Mouse (Mus musculus) urinary bladder, postnatal 4 days (tissue): ENCODE results near the gene Scn10a.

ENCODE experiments used
- DNase-seq, 2 experiments: peaks; one replicate each; pipeline ENCODE4 v3.0.0; 2021 to 2022; ENCODE audit warnings: low spot score in 2 of 2

Scn10a gene

DNA sequence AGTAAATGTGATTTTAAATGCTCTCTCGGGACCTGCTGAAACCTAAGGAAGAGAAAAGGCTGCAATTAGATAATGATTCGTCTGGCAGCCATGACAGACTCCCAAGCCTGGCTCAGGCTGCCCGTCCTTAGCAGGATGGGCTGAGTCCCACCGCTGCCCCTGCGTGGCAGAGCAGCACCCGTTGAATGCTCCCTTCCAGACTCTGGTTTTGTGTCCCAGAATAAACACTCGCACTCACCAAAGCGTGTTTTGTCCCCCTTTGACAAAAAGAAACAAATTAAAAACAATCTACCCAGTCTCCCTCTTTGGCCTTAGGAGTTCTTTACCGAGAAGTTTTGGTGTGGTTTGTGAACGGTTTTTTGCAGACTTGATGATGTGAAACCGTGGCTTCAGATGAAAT lies at the start of gene Scn10a:
Gene Scn10a (minus strand): TSS at position 101 of the 400 bp plus-strand sequence.
- no peak for DNase-seq

DNA sequence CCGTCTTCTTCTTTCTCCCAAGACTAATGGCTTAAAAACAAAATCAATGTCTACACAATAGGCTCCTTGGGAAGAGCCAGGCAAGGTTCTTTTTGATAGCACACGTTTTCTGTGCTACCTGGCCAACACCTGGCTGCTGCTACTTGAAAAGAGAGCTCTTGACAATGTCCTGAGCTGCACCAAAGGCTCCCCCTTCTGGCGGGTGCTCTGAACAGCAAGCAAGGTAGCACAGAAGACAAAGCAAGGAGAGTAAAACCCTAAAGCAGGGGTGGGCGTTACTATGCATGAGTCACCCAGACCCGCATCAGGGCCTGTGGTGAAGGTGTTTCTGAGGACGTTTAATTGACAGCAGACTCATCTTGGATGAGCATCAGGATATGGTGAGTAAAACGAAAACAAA lies 49.5 kb upstream of the Scn10a start:
- no peak for DNase-seq

DNA sequence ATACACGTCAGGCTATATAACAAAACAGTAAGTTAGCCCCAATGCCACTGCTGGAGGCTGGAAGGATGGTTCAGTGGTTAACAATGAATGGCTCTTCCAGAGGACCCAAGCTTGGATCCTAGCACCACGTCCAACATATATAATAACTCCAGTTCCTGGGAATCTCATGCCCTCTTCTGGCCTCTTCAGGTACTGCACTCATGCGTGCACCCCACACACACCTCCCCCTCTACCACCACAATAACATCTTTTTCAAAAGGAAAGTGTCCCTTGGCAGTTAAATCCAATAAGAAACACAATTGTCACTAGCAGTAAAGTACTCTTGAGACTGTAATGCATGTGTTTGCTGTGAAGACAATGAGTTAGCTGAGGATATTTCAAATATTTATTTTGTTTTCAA lies 41.1 kb upstream of the Scn10a start:
- no peak for DNase-seq

DNA sequence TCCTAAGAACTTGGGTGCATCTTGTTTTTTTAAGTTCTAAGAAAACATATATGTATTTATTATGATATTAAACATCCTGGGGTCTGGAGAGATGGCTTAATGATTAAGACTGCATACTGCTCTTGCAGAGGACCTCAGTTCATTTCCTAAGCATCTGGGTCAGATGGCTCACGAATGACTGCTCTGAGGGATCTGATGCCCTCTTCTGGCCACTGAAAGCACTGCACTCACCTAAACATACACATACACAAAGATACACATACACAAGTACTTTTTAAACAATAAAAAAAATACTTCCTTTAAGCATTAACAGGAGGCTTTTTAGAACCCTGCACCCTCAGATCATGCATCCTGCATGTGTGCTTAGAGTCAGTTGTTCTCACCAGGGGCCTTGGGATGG lies 40.3 kb upstream of the Scn10a start:
- DNase-seq = no peak

DNA sequence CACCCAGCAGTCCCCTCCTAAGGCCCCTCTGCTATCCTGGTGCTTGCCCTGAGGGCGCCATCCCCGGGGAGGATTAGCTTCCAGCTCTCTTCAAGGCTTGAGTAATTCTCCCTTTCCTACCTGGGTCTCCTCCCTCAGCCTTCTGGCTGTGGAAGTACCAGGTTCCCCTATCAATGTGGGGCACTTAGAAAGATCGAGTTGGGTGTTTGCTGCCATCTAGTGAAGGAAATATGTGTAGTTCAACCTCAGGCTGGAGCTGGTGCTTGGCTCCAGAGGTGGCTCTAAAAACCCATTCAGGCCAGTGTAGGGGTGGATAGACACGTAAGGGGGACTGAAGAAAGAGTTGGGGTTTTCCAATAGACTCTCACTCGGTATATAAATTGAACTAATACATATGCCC lies 32.4 kb upstream of the Scn10a start:
- DNase-seq = no peak

DNA sequence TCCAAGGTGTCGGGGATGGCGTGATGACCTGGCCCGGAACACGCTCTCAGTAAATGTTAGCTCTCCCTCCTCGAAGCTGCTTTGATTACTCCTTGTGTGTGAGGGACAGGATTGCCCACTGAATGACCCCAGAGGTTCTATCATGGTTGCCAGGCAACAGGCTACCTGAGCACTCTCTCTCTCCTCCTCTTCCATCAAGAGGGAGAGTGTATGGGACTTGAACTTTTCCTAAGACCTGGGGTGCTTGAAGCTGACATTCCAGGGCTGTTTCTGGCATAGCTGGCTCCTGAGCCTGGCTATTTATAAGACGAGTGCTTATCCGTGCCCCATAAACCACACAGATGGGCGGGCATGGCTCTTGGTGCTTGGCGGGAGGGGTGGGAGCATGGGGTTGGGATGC lies 30.0 kb upstream of the Scn10a start:
- no peak for DNase-seq

DNA sequence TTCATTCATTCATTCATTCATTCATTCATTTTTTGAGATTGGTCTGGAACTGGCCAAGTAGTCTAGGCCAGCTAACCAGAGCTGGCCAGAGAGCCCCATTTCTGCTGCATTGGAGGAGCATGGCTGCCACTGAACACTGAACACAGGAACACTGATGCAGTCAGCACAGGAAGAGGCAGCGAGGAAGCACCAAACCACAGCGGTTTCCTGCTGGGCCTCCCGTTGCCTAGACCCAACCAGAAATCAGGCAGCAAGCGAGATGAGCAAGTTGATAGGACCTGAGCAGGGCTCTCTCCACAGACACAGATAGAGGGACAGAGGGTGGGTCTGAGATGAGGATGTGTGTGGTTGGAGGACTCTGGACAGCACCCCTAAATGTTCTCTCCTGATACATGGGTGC lies 24.8 kb upstream of the Scn10a start:
- no peak for DNase-seq

DNA sequence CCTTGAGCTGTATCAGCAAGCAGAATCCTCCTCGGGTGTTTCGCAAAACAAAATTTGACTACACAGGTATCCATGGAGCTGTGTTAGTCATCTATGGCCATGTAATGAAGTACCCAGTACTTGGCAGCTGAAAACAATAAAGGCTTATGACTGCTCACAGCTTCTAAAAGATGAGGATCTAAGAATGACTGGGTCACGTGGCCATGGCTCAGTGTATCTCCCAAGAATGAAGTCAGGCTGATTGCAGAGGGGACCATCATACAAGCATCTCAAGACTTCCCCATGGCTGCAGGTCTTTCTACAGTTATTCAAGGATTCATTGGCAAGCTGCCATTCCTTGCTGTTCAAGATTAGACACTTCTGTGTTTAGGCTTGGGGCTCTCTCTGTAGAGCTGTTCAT lies 24.2 kb upstream of the Scn10a start:
- DNase-seq = no peak

DNA sequence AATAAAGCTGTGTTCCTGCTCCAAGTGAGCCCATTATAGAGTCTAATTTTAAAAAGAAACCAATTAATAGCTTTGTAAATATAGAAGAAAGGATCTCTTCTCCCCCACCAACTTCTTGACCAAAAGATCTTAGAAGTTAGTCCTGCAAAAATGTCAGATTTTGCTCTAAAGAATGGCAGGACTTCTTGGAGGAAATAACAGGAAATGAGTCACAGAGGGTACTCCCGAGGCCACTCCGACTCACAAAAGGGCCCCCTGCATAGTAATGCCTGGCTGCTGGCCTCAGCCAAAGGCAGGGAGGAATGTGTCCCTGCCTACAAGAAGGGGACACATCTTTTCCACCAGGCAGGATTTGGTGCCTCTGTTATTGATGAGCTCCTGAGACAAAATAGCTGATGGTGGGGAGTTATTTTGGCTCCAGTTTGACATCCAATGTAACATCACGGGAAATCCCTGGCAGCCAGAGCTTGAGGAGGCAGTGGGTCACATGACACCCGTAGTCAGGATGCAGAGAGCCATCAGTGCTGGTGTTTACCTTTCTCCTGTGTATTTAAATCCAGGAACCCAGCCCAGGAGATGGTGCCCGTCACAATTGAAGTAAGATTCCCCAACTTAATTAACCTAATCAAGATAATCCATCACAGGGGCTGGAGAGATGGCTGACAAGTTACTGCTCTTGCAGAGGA lies 22.1 kb upstream of the Scn10a start:
- DNase-seq = no peak

DNA sequence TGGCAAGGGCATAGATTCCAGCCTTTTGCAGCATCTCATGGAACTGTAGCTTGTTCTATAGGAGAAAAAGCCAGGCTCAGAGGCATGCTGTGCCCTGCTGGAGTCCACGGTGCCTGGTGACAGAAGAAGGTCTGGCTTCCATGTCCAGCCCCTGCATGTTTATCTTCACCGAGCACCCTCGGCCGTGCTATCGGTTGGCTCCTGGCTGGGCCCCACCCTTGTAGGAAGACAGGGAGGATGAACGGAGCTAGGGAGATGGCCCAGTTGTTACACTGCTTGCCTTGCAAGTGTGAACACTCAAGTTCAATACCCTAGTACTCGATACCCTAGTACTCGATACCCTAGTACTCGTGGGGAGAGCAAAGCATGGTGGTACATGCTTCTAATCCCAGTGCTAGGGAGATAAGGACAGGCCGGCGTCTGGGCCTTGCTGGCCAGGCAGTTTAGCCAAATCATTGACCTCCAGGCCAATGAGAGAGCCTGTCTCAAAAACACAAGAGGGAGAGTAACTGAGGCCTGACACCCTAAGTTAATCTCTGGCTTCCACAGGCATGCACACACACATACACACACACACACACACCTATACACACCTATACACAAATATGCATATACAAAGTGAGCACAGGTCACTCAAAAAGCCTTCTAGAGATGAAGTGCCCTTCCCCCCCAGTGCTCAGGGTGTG lies 9.4 kb upstream of the Scn10a start:
- DNase-seq = no peak

DNA sequence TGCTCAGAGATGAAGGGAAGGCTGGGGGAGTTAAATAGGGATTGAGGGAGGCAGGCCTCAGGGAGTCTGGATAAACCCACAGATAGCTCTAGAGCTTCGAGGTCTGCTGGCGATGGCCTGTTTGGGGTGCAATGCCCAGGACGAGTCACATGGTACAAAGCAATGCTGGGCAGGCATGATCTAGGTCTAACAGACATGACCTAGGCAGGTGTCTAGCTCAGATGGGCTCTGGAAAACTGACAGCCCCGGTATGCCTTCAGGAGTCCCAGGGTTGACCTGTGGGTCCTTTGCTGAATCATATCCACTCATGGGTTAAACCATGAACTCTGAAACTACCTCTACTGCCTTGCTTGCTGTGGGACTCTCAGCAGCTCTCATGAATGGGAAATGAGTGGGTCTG lies 7.9 kb upstream of the Scn10a start:
- DNase-seq = no peak

DNA sequence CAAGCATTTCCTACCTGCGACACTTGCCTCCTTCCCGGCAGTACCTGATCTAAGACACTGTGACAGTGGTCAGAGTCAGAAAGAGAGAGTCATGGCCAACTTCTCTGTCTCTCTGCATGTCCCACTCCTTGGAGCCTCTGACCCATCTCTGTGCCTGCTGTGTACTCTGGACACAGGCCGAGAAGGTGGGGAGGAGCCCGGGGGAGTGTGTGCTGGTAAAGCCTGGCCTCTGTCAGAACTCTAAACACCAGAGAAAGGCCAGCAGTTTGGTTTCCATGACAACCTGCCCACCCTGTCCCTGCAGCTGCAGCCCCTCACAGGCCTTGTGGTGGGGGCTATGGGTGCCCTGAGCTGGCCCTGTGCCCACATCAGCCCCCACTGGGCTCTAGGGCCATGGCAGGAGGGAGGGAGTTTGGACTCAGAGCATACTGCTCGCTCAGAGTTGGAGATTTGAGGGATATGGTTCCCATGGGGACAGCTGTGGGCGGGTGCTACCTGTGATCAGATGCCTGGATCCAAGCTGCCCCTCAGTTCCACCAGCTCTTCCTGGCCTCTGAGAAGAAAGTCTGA lies 6.3 kb upstream of the Scn10a start:
- no peak for DNase-seq

DNA sequence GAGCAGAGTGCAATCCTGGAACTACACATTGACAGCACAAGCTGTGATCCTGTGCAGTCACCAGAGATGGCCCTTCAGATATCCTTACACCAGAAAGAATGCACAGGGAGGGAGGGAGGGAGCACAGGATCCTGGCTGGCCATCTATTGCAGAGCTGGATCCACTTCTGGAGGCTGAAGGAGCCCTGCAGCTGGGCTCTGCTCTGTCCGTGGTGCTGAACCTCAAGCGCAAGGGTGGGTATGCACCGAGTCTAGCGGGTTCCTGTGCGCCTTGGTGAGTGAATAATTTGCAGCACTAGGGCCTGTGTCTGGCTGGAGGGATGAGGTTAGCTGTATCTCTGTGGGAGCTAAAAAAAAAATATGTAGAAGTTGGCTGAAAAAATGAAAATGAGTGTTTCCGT lies 12.4 kb downstream of the Scn10a start:
- DNase-seq = peak; percentile 62 to 80

DNA sequence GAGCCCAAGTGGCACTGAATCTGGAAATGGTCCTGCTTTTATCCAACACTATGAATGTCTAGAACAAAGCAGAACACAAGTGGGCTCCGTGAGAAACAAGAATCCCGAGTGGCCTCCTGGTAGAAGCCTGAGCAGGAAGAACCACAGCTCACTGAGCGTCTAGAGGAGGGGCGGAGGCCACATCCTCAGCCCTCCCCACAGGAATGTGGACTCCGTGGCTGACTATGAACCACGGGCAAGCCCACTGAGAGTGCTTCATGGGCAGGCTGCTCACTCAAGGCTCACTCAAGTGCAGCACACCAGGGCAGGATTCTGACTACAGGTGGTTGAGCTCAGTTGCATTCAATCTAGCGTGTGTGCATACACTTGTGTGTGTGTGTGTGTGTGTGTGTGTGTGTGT lies 27.6 kb downstream of the Scn10a start:
- no peak for DNase-seq

DNA sequence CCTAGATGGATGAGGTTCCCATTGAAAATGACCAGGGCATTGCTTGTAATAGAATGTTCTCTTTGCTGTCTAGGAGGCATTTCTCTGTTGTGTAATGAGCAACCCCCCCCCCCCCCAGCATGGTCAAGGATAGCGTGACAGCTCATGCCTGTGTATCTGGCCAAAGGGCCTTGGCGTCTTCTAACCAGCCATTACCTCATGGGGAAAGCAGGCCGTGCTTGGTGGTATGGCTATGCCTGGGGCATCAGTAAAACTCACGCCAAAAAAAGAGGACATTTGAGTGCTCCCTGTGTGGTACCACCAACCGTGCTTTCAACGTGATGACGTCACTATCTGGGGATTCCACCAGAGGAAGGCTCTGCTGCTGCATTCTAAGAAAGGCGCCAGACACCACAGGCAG lies 28.1 kb downstream of the Scn10a start:
- DNase-seq = no peak

DNA sequence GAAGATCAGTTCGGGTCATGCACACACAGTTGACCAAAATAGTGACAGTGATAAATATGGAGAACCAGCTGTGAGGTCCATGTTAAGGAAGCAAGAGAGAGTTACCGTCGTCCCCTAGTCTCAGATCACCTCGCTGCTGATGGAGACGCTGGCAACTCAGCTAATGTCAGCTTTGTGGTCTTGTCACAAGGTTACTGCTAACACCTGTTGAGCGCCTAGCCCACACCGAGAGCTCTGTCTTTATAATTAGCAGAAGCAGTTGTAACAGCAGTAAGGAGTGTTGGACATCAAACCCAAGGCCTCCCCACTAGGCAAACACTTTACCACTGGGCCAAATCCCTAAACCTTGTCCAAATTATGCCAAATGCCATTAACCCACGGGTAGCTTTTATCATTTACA lies 31.2 kb downstream of the Scn10a start:
- DNase-seq = no peak

DNA sequence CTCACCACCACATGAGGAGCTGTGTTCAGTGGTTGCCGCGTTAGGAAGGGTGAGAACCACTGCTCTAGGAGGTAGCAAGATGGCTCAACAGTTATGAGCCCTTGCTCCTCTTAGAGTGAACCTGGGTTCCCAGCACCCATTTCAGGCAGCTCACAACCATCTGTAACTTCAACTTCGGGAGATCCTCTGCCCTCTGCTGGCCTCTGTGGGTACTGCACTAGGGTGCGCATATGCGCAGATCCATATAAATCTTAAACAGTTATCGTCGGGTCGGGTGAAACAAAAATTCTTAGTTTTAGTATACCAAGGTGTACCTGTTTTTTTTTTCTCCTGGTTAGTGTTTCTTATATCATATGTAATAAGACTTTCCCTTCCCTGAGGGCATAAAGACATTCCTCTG lies 32.9 kb downstream of the Scn10a start:
- no peak for DNase-seq

DNA sequence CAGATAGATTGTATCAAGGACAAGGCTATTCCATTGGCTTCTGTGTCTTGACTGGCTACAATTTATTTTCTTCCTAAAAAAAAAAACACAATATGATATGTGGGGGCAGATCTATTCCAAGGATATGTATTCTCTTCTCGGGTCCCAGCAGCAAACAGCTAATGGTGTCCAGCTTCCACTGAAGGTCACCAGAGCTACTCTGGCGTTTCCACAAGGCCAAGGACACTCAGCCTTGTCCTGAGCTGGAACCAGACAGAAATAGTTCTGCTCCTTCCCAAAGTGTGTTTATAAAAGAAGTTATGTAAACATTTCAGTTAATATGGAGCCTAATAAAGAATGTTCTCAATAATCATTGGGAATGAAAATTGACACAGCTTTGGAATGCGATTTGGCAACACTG lies 38.2 kb downstream of the Scn10a start:
- DNase-seq = no peak

DNA sequence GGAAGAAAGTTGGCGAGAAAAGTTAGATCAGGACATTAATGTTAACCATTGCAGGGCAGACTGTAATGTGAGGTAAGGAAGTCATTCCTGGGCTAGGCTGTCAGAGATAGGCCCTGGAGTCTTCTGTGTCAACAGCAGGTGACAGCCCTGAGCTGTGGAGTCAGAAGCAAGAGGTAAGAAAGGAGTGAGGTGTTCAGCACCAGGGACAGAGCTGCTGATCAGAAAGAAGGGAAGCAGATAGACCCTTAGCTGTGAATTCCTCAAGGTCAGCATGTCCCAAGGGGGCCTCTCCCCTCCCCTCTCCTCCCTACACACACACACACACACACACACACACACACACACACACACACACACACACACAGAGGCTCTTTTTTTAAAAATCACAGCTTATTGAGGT lies 55.0 kb downstream of the Scn10a start:
- DNase-seq = no peak

DNA sequence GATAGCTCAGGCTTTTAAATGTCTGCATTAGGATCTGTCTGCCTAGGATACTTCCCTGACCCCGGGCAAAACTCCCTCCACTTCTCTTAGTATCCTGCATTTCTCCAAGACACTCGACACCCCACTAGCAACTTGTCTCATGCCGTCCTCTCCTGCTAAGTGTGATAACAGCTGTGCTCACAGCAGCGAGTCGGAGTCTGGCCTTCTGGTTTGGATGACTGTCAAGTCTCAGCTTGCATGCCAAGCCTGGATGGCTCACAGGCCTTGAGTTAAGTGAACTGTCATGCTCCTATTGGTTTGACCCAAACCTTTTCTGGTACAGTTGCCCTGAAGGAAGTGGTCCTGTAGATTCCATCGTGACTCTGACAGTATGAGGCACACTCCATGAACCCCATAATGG lies 63.0 kb downstream of the Scn10a start:
- DNase-seq = no peak

DNA sequence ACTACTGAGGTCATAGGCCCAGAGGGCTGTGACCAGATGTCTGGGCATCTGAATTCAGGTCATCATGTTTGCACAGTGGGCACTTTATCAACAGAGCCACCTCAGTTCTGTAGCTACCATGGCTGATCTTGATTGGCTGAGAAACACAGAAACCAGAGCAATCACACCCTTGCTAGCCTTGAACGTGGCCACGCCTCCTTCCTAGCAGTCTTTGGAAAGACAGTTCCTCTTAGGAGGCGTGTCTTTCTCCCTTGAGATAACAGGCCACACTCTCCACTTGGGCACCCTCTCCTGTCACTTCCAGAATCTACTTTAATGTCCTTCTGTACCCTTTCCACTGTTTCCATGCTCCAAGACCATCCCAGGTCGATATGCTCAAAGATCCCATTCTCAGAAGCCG lies 65.4 kb downstream of the Scn10a start:
- no peak for DNase-seq

DNA sequence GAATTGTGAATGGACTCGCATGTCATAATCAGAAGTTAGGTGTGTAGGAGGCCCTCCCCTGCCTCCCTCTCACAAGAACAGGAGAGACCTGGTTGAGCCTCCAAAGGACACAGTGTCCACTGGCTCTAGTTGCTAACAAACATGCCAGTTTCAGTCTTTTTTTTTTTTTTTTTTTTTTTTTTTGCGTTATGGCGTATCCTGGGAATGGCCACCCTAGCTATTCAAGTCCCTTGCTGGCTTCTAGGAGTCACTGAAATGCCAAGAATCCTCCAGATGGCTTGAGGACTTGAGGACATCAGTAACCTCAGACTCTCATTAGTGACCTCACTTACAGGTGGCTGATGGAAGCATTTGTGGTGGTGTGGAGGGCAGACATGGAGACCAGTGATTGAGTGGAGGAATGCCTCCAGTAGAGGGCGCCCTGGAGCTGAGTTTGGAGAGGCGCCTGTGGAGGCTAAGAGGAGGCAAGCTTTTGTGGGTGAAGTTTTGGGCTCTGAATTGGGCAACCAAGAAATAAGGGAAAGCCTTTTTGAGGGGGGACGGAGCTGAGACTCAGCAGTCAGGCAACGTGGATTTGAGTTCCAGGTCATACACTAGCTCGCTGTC lies 72.1 kb downstream of the Scn10a start:
- DNase-seq = no peak

DNA sequence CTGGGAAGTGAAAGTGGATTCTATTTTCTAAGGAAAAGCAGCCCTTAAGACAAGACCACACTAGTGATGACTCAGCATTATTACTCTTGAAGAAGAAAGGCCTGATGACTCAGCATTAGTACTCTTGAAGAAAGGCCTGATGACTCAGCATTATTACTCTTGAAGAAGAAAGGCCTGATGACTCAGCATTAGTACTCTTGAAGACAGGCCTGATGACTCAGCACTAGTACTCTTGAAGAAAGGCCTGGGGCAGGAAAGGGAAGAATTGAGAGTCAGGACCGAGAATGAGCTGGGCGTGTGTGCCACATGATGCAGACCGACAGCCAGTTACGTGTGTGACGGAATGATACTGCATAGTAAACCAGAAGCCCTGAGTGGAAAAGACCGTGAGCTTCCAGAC lies 77.1 kb downstream of the Scn10a start:
- no peak for DNase-seq
